Mouse (Mus musculus): ENCODE measurements at regions not wholly inside any gene's neighbourhood (a gene's known extent, or its start where the extent isn't known, plus 50 kb on each side); places are given as distances from the start of the nearest gene placed in this dataset.

DNA sequence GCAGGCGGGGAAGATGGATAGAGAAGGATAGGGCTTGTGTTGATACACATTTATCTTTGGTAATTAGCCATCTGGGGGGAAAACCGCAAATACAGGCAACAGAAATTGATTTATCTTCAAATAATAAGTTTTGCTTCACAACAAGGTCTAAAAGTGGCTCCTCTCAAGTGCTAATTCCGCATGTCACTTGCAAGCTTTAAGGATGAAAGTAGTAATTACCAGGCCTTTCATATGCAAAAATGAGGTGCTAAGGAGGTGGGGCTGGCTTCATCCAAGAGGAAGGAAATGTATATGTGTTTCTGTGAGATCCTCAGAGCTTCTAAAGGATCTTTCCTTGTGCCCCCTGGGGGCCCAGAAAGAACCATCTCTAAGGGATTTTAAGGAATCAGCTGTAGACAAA is 423.9 kb upstream of the Castor2 start:
- TF ChIP-seq POLR2A (IDR thresholded peaks at IDR 0.05; ENCODE audit: low read depth, low read length) (no peak), MAFK (IDR thresholded peaks at IDR 0.05; ENCODE audit: insufficient replicate concordance, low read length) (no peak), ZC3H11A (IDR thresholded peaks at IDR 0.05; ENCODE audit: low read depth, low read length) (no peak), JUND (conservative IDR thresholded peaks at IDR 0.05; ENCODE audit: low read depth, low read length) (no peak), E2F4 (IDR thresholded peaks at IDR 0.05; ENCODE audit: insufficient replicate concordance, low read depth, low read length) (no peak), MXI1 (IDR thresholded peaks at IDR 0.05; ENCODE audit: low read depth, low read length) (no peak), NRF1 (IDR thresholded peaks at IDR 0.05; ENCODE audit: low read depth, low read length) (no peak)

Measured in CH12.LX (cell line).